Mouse (Mus musculus) left cerebral cortex, postnatal 4 days (tissue): ENCODE results near the gene Mrc1. TPM values are rescaled to one million over a fixed set of nuclear protein-coding genes. Genes with fewer than 3 reads are reported as not detected.

Experiments used
- DNase-seq: peaks from one replicate; pipeline ENCODE4 v3.0.0-alpha.2; 2022
- intact Hi-C: fragments of 180-260 bp; cut with DNase I; formaldehyde crosslinking; loops from one replicate; pipeline ENCODE4 v1.15.1; 2025
- total RNA-seq, 2 experiments: library from RNA; stranded (reverse); gene quantifications; 2 replicates each; pipeline ENCODE4 v1.2.3; 2021

Mrc1 gene
- total RNA-seq, 2 experiments from 2014 or later: 10.7 to 12.3 TPM

DNA sequence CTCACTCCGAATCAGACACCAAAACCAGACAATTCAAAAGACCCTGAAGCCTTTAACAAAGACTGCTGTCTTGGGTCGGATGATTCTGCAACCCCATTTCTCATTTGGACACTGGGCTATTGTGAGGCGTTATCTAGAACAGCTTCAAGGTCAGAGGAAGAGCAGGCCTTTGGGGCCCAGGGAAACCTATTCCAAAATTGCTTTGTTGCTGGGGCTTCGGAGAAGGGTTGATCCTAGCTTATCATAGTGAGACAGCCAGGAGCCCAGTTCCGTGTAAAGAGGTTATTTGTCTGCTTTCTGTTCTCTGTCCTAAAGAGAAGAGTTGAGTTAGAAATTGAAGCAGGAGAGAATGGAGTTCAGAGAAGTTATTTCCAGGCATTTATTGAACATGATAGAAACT, 10.0 kb downstream of the Mrc1 start:
- DNase-seq: no peak
- intact Hi-C loops: no loop called here

DNA sequence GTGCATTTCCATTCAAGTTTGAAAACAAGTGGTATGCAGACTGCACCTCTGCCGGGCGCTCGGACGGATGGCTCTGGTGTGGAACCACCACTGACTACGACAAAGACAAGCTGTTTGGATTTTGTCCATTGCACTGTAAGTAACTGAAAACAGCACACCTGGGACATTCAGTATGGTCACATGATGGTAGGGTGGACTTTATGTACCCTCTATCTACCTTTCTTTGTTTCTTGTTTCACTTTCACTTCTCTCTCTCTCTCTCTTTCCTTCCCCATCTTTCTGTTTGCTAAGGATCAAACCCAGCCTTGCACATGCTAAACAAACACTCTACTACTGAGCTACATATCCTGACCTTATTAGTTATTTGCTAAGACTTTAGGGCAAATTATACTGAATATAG, 15.0 kb downstream of the Mrc1 start:
- intact Hi-C loops: no loop called here
- no peak for DNase-seq

DNA sequence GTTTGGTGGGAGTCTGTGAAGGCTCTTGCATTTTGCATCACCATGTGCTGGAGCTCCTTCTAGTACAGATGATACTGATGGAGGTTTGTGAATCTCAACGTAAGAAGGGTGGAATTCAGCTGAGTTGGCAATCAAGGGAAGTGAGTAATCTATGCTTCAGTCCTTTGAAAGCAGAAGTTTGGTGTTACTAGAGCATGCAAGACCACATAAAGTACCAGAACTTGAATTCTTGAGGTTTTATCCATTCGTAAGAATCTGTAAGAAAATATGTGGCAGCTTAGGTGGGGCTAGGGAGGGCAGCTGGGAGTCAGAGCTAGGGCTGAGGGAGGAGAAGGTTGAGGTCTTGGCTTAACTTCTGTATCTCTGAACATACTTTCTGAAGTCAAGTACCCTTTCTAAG, 15.5 kb downstream of the Mrc1 start:
- no peak for DNase-seq
- intact Hi-C loops: no loop called here

GRCm38 (mm10) chr2:14249839-14250564, 20.8 kb downstream of the Mrc1 start:
- no peak for DNase-seq
- intact Hi-C loops: no loop called here

- no peak for DNase-seq
- intact Hi-C loops: no loop called here
These were observed 22.7 kb downstream of the Mrc1 start for GRCm38 (mm10) chr2:14251938-14252337.

- intact Hi-C loops: no loop called here
- DNase-seq: no peak
These were observed 29.2 kb downstream of the Mrc1 start for GRCm38 (mm10) chr2:14258345-14258850.

GRCm38 (mm10) chr2:14262090-14262489, 32.9 kb downstream of the Mrc1 start:
- DNase-seq: no peak
- intact Hi-C loops: no loop called here

DNA sequence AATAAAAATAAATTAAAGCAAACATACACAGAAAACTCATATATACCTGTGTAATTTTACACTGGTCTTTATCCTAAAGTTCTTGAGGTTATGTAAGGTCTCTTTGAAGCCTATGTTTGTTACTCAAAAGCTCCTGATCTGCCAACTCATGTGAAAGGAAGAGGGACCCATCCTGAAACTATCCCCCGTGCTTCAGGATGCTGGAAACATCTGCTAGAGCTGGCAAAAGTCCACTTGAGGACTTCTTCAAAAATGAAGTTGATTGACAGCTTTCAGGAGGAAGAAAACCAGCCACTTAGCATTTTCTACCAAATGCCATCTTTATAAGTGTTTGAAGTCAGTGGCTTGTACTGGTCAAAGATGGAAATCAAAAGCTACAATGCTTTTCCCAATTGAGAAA, 40.0 kb downstream of the Mrc1 start:
- DNase-seq: no peak

GRCm38 (mm10) chr2:14272088-14272487, 42.9 kb downstream of the Mrc1 start:
- intact Hi-C loops: no loop called here
- no peak for DNase-seq

More for the DNA sequence above, 40.0 kb downstream of the Mrc1 start:
- intact Hi-C loops: no loop called here

GRCm38 (mm10) chr2:14275796-14276195, 46.6 kb downstream of the Mrc1 start:
- no peak for DNase-seq
- intact Hi-C loops: no loop called here

- intact Hi-C loops: no loop called here
- no peak for DNase-seq
These were observed 50.1 kb downstream of the Mrc1 start for GRCm38 (mm10) chr2:14279256-14279655.

- no peak for DNase-seq
- intact Hi-C loops: no loop called here
These were observed 50.6 kb downstream of the Mrc1 start for GRCm38 (mm10) chr2:14279795-14280194.

DNA sequence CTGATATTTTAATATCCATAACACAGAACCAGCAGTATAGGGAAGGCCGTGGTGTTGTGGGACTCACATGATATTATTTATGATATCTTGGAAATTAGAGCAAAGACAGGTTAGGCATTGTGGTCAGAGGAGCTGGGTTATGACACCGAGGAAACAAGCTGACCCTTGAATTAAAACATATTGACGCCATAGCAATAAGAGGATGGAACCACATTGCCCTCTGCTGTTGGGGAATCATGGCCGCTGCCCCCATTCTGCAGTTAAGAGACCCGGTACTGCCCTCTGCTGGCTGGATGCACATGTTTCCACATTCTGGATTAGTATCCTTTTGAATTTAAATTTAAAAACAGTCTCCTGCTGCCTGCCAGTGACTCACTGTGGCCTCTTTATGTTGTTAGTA, 66.1 kb downstream of the Mrc1 start:
- peak; percentile 92 for DNase-seq
- intact Hi-C loops: loop anchor here (10.0 kb wide), 1 partner anchor 141 kb away; no protein-coding TSS in a partner anchor

DNA sequence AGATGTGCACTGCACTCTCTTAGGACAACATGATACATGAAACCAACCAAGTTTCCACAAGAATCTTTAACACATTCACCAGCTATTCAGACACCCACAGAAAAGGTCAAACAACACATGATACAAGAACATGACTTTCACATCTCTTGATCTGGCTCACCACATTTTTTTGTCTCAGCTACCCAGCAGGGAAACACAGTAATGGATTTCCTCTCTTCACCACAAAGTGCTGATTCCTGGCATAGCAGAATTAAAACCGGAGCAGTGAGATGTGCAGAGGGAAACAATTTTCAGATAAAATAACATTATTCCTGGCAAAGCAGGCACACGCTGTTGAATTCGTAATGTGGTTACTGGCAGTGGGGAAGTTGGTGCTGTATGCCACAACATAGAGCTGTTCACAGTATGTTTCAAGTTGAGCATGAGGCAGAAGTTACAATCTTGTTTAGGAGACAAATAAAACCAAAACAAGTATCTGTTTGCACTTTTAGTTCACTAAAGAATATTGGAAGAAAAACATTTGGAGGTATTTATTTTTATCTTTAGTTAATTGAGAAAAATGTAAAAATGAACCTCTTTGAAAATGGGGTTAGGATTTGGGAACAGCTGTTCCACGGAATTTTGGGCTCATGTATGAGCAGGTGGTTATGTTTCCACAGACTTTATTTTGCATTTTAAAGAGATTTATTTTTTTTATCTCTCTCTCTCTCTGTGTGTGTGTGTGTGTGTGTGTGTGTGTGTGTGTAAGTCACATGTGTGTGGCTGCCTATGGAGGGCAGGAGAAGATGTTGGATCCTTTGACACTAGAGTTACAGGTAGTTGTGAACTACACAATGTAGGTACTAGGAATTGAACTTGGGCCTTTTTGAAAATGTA, 83.6 kb downstream of the Mrc1 start:
- intact Hi-C loops: no loop called here
- no peak for DNase-seq

DNA sequence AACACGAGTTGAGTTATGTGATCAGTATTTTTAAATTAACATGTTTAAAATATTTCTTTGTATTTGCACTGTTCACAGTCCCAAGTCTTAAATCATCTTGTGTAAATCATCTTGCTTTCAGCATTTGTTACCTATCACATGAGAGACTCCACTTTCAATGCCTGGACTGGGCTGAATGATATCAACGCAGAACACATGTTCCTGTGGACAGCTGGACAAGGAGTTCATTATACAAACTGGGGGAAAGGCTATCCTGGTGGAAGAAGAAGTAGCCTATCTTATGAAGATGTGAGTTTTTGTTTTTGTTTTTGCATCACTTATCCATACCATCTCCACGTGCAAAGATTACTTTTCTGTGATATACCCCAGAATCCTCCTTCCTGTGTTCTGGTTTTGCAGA, 85.9 kb downstream of the Mrc1 start:
- DNase-seq: no peak
- intact Hi-C loops: no loop called here

GRCm38 (mm10) chr2:14341652-14342308, 112.6 kb downstream of the Mrc1 start:
- intact Hi-C loops: no loop called here
- peak; percentile 90 for DNase-seq

GRCm38 (mm10) chr2:14342309-14342839, 113.2 kb downstream of the Mrc1 start:
- intact Hi-C loops: no loop called here
- DNase-seq: peak; percentile 27
